Mouse (Mus musculus) midbrain, embryonic 15.5 days (tissue): ENCODE measurements at regions not wholly inside any gene's neighbourhood (a gene's known extent, or its start where the extent isn't known, plus 50 kb on each side); places are given as distances from the start of the nearest gene placed in this dataset.

ENCODE experiments used
- ATAC-seq: fragments of 200-750 bp; cut with Nextera tagmentation; replicated peaks from 2 replicates; pipeline ENCODE4 v1.8.0; 2017; ENCODE audit warnings: moderate TSS enrichment
- H3K27ac ChIP-seq: fragments of 300-500 bp; sonication (generic); 2 replicates; pipeline ENCODE4 v1.5.1; 2015; ENCODE audit warnings: mild to moderate bottlenecking, inconsistent platforms
- H3K27me3 ChIP-seq: fragments of 300-500 bp; sonication (generic); replicated peaks from 2 replicates; pipeline ENCODE4 v1.6.1; 2015; ENCODE audit warnings: inconsistent platforms
- H3K36me3 ChIP-seq: fragments of 300-500 bp; sonication (generic); replicated peaks from 2 replicates; pipeline ENCODE4 v1.6.1; 2015; ENCODE audit warnings: inconsistent platforms
- H3K4me1 ChIP-seq: fragments of 300-500 bp; sonication (generic); 2 replicates; pipeline ENCODE4 v1.6.1; 2015; ENCODE audit warnings: inconsistent platforms
- H3K4me2 ChIP-seq: fragments of 300-500 bp; sonication (generic); 2 replicates; pipeline ENCODE4 v1.6.1; 2015; ENCODE audit warnings: inconsistent platforms, mild to moderate bottlenecking, moderate library complexity
- H3K4me3 ChIP-seq: fragments of 300-500 bp; sonication (generic); 2 replicates; pipeline ENCODE4 v1.5.1; 2015; ENCODE audit warnings: mild to moderate bottlenecking, inconsistent platforms
- H3K9ac ChIP-seq: fragments of 300-500 bp; sonication (generic); 2 replicates; pipeline ENCODE4 v1.6.1; 2015; ENCODE audit warnings: mild to moderate bottlenecking, inconsistent platforms
- H3K9me3 ChIP-seq: fragments of 300-500 bp; sonication (generic); 2 replicates; pipeline ENCODE4 v1.6.1; 2016; ENCODE audit warnings: inconsistent platforms
- WGBS: fragments of 180-500 bp; shearing (Covaris S2); methylation state at CpG from one replicate; pipeline ENCODE4 v1.1.7; 2015; ENCODE audit warnings: mixed read lengths; 5-methylcytosine and 5-hydroxymethylcytosine counted together

GRCm38 (mm10) chr14:105612794-105613193 lies 283.8 kb downstream of the Spry2 start:
- Histone ChIP-seq H3K36me3 (no peaks in the 10 kb centered on the region), H3K4me3 (no peak overlapping the region), H3K9ac (no peak overlapping the region), H3K27ac (no peak overlapping the region), H3K4me1 (no peaks in the 10 kb centered on the region), H3K4me2 (no peak overlapping the region), H3K27me3 (no peaks in the 10 kb centered on the region), H3K9me3 (no peaks in the 10 kb centered on the region)
- 95% methylated on average over 3 of the region's 3 CpGs for WGBS
- ATAC-seq, result no peak

- Histone ChIP-seq H3K4me1 (no peaks in the 10 kb centered on the region), H3K27me3 (no peaks in the 10 kb centered on the region), H3K4me3 (no peak overlapping the region), H3K36me3 (no peaks in the 10 kb centered on the region), H3K27ac (no peak overlapping the region), H3K9ac (no peak overlapping the region), H3K4me2 (no peak overlapping the region), H3K9me3 (no peaks in the 10 kb centered on the region)
- 85% methylated on average over 4 of the region's 4 CpGs for WGBS
- no peak for ATAC-seq
Observed at GRCm38 (mm10) chr14:105608804-105609203, 287.8 kb downstream of the Spry2 start.

GRCm38 (mm10) chr14:105606551-105606950 lies 290.1 kb downstream of the Spry2 start:
- Histone ChIP-seq H3K27me3 (no peaks in the 10 kb centered on the region), H3K9me3 (no peaks in the 10 kb centered on the region), H3K36me3 (no peaks in the 10 kb centered on the region), H3K4me1 (no peaks in the 10 kb centered on the region), H3K4me3 (no peak overlapping the region), H3K27ac (no peak overlapping the region), H3K9ac (no peak overlapping the region), H3K4me2 (no peak overlapping the region)
- ATAC-seq, result no peak
- 82% methylated on average over 3 of the region's 3 CpGs for WGBS

GRCm38 (mm10) chr14:105604451-105604850 lies 292.2 kb downstream of the Spry2 start:
- no peaks in the 10 kb centered on the region for H3K4me1 ChIP-seq
- no peaks in the 10 kb centered on the region for H3K36me3 ChIP-seq
- H3K9ac ChIP-seq, result no peak overlapping the region
- H3K27me3 ChIP-seq, result no peaks in the 10 kb centered on the region
- no peak overlapping the region for H3K4me3 ChIP-seq
- H3K27ac ChIP-seq, result no peak overlapping the region
- 93% methylated on average over 6 of the region's 6 CpGs for WGBS
- no peaks in the 10 kb centered on the region for H3K9me3 ChIP-seq
- no peak overlapping the region for H3K4me2 ChIP-seq
- ATAC-seq, result no peak

- WGBS, result 80% methylated on average over 6 of the region's 6 CpGs
- Histone ChIP-seq H3K4me3 (no peak overlapping the region), H3K27ac (no peak overlapping the region), H3K4me2 (no peak overlapping the region), H3K27me3 (no peaks in the 10 kb centered on the region), H3K4me1 (no peaks in the 10 kb centered on the region), H3K9me3 (no peaks in the 10 kb centered on the region), H3K9ac (no peak overlapping the region), H3K36me3 (no peaks in the 10 kb centered on the region)
- no peak for ATAC-seq
Observed at GRCm38 (mm10) chr14:105603047-105603461, 293.6 kb downstream of the Spry2 start.

GRCm38 (mm10) chr14:105599550-105600453 lies 296.8 kb downstream of the Spry2 start:
- Histone ChIP-seq H3K4me3 (no peak overlapping the region), H3K4me2 (no peak overlapping the region), H3K27me3 (no peaks in the 10 kb centered on the region), H3K27ac (no peak overlapping the region), H3K36me3 (no peaks in the 10 kb centered on the region), H3K9me3 (no peaks in the 10 kb centered on the region), H3K4me1 (no peaks in the 10 kb centered on the region), H3K9ac (no peak overlapping the region)
- no peak for ATAC-seq
- 80% methylated on average over 24 of the region's 24 CpGs for WGBS

GRCm38 (mm10) chr14:105589751-105590150 lies 306.9 kb downstream of the Spry2 start:
- 63% methylated on average over 7 of the region's 7 CpGs for WGBS
- Histone ChIP-seq H3K27ac (peak overlapping the region; percentile 64; the same call in 1 of the 2 replicates), H3K27me3 (no peaks in the 10 kb centered on the region), H3K9ac (no peak overlapping the region), H3K9me3 (no peaks in the 10 kb centered on the region), H3K4me2 (no peak overlapping the region), H3K4me3 (no peak overlapping the region), H3K36me3 (no peaks in the 10 kb centered on the region), H3K4me1 (peaks cover 8% of the 10 kb centered on the region; the same call in 1 of the 2 replicates)
- no peak for ATAC-seq

GRCm38 (mm10) chr14:105589261-105589660 lies 307.4 kb downstream of the Spry2 start:
- Histone ChIP-seq H3K27ac (peak overlapping the region; percentile 64; the same call in 1 of the 2 replicates), H3K4me1 (peaks cover 8% of the 10 kb centered on the region; the same call in 1 of the 2 replicates), H3K9ac (no peak overlapping the region), H3K9me3 (no peaks in the 10 kb centered on the region), H3K36me3 (no peaks in the 10 kb centered on the region), H3K4me3 (no peak overlapping the region), H3K4me2 (no peak overlapping the region), H3K27me3 (no peaks in the 10 kb centered on the region)
- no peak for ATAC-seq
- WGBS, result 89% methylated on average over 20 of the region's 20 CpGs

GRCm38 (mm10) chr14:105588391-105589163 lies 308.0 kb downstream of the Spry2 start:
- Histone ChIP-seq H3K36me3 (no peaks in the 10 kb centered on the region), H3K4me2 (no peak overlapping the region), H3K27ac (peak overlapping the region; percentile 64), H3K4me1 (peaks cover 8% of the 10 kb centered on the region; the same call in 1 of the 2 replicates), H3K9me3 (no peaks in the 10 kb centered on the region), H3K27me3 (no peaks in the 10 kb centered on the region), H3K9ac (no peak overlapping the region), H3K4me3 (no peak overlapping the region)
- peak; percentile 91 for ATAC-seq
- 49% methylated on average over 15 of the region's 15 CpGs for WGBS

- Histone ChIP-seq H3K4me2 (no peak overlapping the region), H3K4me1 (peaks cover 8% of the 10 kb centered on the region; the same call in 1 of the 2 replicates), H3K27ac (peak overlapping the region; percentile 64), H3K9ac (no peak overlapping the region), H3K9me3 (no peaks in the 10 kb centered on the region), H3K36me3 (no peaks in the 10 kb centered on the region), H3K27me3 (no peaks in the 10 kb centered on the region), H3K4me3 (no peak overlapping the region)
- ATAC-seq, result no peak; the same call in none of the 2 replicates
- WGBS, result 51% methylated on average over 8 of the region's 8 CpGs
Observed at GRCm38 (mm10) chr14:105588029-105588390, 308.6 kb downstream of the Spry2 start.

GRCm38 (mm10) chr14:105584632-105585031 lies 312.0 kb downstream of the Spry2 start:
- H3K27me3 ChIP-seq, result no peaks in the 10 kb centered on the region
- no peak overlapping the region for H3K4me2 ChIP-seq
- H3K9me3 ChIP-seq, result no peaks in the 10 kb centered on the region
- no peaks in the 10 kb centered on the region for H3K36me3 ChIP-seq
- ATAC-seq, result no peak
- no peak overlapping the region for H3K4me3 ChIP-seq
- H3K4me1 ChIP-seq, result peaks cover 8% of the 10 kb centered on the region; the same call in 1 of the 2 replicates
- no peak overlapping the region for H3K9ac ChIP-seq
- no peak overlapping the region for H3K27ac ChIP-seq
- WGBS, result 75% methylated on average over 3 of the region's 3 CpGs

GRCm38 (mm10) chr14:105583497-105583896 lies 313.1 kb downstream of the Spry2 start:
- H3K36me3 ChIP-seq, result no peaks in the 10 kb centered on the region
- WGBS, result 93% methylated on average over 2 of the region's 2 CpGs
- no peak overlapping the region for H3K4me3 ChIP-seq
- peaks cover 7% of the 10 kb centered on the region; the same call in 1 of the 2 replicates for H3K4me1 ChIP-seq
- no peak overlapping the region for H3K4me2 ChIP-seq
- no peak overlapping the region for H3K9ac ChIP-seq
- H3K27ac ChIP-seq, result no peak overlapping the region
- H3K27me3 ChIP-seq, result no peaks in the 10 kb centered on the region
- no peaks in the 10 kb centered on the region for H3K9me3 ChIP-seq
- ATAC-seq, result no peak
